Mouse (Mus musculus): ENCODE measurements around the gene Rffl.
"Not testable (repeated sequence)": the region's sequence is repeated elsewhere in the genome, so short reads cannot be mapped to it uniquely, and the experiment has no call there.

The Rffl gene

DNA sequence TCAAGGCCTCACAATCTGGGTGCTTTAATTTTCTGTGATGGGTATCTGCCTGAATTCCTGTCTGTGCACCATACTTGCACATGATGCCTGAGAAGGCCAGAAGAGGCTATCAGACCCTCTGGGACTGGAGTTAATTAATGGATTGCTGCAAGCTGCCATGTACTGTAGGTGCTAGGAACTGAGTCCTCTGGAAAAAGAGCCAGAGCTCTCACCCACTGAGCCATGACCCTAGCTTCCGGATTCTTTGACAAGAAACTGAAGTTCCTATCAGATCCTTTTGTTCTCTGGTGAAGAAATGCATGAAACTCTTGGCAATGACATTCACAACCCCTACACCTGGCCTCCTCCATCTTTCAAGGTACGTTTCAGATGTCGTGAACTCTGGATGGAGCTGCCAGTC, 24.1 kb downstream of the Rffl start:
- in situ Hi-C loops (cut with MboI, MseI): no loop called here

- in situ Hi-C loops (cut with MboI, MseI): no loop called here
Observed at GRCm38 (mm10) chr11:82846079-82846436, 25.0 kb downstream of the Rffl start.

GRCm38 (mm10) chr11:82845415-82846078, 25.5 kb downstream of the Rffl start:
- in situ Hi-C loops (cut with MboI, MseI): no loop called here

- in situ Hi-C loops (cut with MboI, MseI): no loop called here
Observed at GRCm38 (mm10) chr11:82844771-82845414, 26.1 kb downstream of the Rffl start.

GRCm38 (mm10) chr11:82838511-82838910, 32.5 kb downstream of the Rffl start:
- in situ Hi-C loops (cut with MboI, MseI): no loop called here

DNA sequence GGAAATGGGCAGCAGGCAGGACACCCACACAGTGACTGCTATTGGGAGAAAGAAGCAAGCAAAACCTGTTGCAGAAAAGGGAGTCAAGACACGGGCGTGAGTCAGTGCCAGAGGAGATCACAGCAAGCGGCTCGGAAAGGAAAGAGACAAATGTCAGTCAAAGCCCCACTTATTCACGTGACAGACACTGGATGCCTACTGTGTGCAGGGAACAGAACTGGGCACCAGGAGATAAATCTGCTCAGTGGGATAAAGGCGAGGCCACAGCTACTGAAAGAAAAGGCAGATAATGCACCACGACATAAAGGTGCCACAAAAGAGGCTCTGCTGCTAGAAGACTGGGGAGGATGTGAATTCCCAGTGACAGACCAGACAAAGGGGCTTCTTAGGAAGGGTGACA, 33.2 kb downstream of the Rffl start:
- in situ Hi-C loops (cut with MboI, MseI): no loop called here

DNA sequence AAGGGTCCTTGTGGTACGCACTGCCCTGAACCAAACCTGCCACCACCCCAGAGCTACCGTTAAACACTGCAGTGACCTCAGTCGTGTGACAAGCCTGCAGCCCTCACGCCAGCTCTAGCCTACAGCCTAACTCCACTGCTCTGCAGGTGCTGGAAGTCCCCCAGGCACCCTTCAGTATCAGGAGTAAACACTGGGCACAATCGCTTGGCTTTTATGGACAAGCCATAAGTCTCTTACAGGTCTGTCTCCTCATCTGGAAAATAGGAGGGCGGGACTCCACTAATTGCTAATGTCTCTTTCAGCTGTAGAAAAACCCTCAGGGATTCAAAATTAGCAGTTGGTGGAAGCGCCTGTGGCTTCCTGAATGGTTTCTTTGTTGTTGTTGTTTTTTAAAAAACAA, 33.8 kb downstream of the Rffl start:
- in situ Hi-C loops (cut with MboI, MseI): no loop called here

GRCm38 (mm10) chr11:82835616-82836432, 35.2 kb downstream of the Rffl start:
- in situ Hi-C loops (cut with MboI, MseI): no loop called here

DNA sequence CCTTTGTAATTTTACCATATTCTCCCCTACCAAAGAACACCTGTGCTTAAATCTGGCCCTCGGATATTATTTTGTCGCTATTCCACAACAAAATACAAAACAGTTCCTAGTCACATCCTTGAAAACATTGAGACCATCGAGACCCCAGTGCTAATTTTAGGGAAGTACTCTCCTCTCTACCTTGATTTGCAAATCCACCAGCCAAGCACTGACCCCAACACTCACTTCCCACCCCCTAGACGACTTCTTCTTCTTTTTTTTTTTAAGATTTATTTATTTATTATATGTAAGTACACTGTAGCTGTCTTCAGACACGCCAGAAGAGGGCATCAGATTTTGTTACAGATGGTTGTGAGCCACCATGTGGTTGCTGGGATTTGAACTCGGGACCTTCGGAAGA, 36.7 kb downstream of the Rffl start:
- in situ Hi-C loops (cut with MboI, MseI): not testable (repeated sequence)

- in situ Hi-C loops (cut with MboI, MseI): no loop called here
Observed at GRCm38 (mm10) chr11:82833929-82834328, 37.1 kb downstream of the Rffl start.

DNA sequence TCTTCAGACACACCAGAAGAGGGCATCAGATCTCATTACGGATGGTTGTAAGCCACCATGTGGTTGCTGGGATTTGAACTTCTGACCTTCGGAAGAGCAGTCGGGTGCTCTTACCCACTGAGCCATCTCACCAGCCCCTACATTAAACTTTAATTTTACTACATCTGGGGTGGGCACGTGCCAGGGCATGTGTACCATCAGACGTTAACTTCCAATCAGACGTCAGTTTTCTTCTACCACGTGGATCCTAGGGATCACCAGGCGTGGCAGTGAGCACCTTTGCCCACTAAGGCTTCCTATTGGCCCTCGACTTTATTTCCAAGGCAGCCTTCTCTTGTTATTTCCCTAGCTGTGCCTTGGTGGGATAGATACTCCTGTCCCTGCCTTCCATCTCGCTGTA, 38.6 kb downstream of the Rffl start:
- in situ Hi-C loops (cut with MboI, MseI): not testable (repeated sequence)

- in situ Hi-C loops (cut with MboI, MseI): no loop called here
Observed at GRCm38 (mm10) chr11:82831008-82831893, 39.8 kb downstream of the Rffl start.

DNA sequence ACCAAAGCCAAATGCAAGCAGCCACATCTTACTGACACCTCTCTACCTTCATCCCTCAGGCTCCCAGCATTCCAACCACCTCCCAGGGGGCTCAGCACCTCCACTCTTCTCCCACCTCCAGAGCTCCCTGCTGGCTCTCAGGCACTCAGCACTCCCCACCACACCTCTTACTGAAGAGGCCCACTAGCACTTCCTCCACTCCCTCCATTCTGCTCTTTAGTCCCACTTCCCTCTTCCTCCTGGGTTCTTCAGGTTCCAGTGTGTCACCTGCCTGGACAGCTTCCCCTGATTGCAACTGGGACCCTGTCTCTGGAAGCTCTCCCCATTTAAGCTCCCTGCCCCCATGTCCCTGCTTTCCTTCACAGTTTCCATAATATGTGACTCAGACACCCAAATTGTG, 44.2 kb downstream of the Rffl start:
- in situ Hi-C loops (cut with MboI, MseI): no loop called here

GRCm38 (mm10) chr11:82820788-82821456, 50.1 kb downstream of the Rffl start:
- in situ Hi-C loops (cut with MboI, MseI): no loop called here

- in situ Hi-C loops (cut with MboI, MseI): no loop called here
Observed at GRCm38 (mm10) chr11:82819350-82819749, 51.7 kb downstream of the Rffl start.

DNA sequence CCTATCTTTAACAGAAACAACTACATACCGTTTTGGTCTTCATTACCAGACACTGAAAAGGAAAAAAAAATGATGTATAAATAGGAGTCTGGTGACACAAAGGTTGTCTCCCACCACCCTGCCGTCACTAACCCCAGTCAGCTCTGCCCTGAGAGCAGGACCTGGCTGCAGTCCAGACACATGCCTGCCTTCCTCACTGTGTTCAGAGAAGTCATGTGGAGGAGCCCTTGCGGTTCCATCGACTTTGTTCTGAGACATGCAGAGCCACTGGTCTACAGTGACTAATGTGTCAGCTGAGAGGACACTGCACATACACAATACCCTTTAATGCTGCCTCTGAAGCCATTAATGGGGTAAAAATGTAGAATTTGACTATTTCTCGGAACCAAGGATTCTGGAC, 62.5 kb downstream of the Rffl start:
- in situ Hi-C loops (cut with MboI, MseI): no loop called here

- in situ Hi-C loops (cut with MboI, MseI): no loop called here
Observed at GRCm38 (mm10) chr11:82807370-82807769, 63.6 kb downstream of the Rffl start.

- in situ Hi-C loops (cut with MboI, MseI): no loop called here
Observed at GRCm38 (mm10) chr11:82806656-82807055, 64.4 kb downstream of the Rffl start.

GRCm38 (mm10) chr11:82783453-82783852, 87.6 kb downstream of the Rffl start:
- in situ Hi-C loops (cut with MboI, MseI): no loop called here

DNA sequence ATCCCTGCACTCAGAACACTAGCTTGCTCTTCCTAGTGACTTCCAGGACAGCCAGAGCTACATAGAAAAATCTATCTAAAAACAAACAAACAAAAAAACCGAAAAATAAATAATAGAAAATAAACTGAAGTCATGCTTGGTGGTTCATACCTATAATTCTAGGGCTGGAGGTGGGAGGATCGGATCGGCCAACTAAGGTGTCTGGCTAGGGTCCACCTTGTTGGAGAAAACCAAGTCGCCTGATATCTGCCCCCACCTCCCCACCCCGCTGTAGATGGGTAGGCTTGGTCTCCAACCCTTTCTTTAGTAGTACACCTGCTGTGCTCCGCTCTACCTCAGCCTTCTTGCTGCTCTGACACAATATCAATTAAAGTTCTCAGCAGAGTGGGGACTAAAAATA, 88.8 kb downstream of the Rffl start:
- in situ Hi-C loops (cut with MboI, MseI): no loop called here
